Mouse (Mus musculus) cerebellum, adult (tissue): ENCODE data around the gene Exoc6b.
"Not testable (repeated sequence)": the region's sequence is repeated elsewhere in the genome, so short reads cannot be mapped to it uniquely, and the experiment has no call there.

ENCODE experiments used
- ATAC-seq: cut with Nextera tagmentation; 2 replicates; pipeline ENCODE4 v1.9.2; 2017; ENCODE audit warnings: mild to moderate bottlenecking, moderate library complexity, mixed read lengths; ENCODE audit not compliant: insufficient number of reproducible peaks, low FRiP score, low TSS enrichment

Exoc6b gene

GRCm38 (mm10) chr6:84651902-84652301 lies 417.4 kb downstream of the Exoc6b start:
- no peak for ATAC-seq

- no peak for ATAC-seq
These were observed 422.1 kb downstream of the Exoc6b start for GRCm38 (mm10) chr6:84647197-84647596.

- no peak for ATAC-seq
These were observed 422.6 kb downstream of the Exoc6b start for GRCm38 (mm10) chr6:84646696-84647095.

- no peak for ATAC-seq
These were observed 428.3 kb downstream of the Exoc6b start for GRCm38 (mm10) chr6:84641062-84641431.

- no peak for ATAC-seq
These were observed 428.8 kb downstream of the Exoc6b start for GRCm38 (mm10) chr6:84640324-84641061.

- no peak for ATAC-seq
These were observed 431.1 kb downstream of the Exoc6b start for GRCm38 (mm10) chr6:84638206-84638605.

- no peak for ATAC-seq
These were observed 437.7 kb downstream of the Exoc6b start for GRCm38 (mm10) chr6:84631588-84631987.

GRCm38 (mm10) chr6:84630276-84630675 lies 439.0 kb downstream of the Exoc6b start:
- no peak for ATAC-seq

- no peak for ATAC-seq
These were observed 440.5 kb downstream of the Exoc6b start for GRCm38 (mm10) chr6:84628831-84629230.

GRCm38 (mm10) chr6:84626398-84626797 lies 442.9 kb downstream of the Exoc6b start:
- no peak for ATAC-seq

GRCm38 (mm10) chr6:84619166-84619565 lies 450.1 kb downstream of the Exoc6b start:
- no peak for ATAC-seq

GRCm38 (mm10) chr6:84617051-84617450 lies 452.3 kb downstream of the Exoc6b start:
- no peak for ATAC-seq

GRCm38 (mm10) chr6:84616586-84616985 lies 452.7 kb downstream of the Exoc6b start:
- no peak for ATAC-seq

GRCm38 (mm10) chr6:84613561-84613960 lies 455.8 kb downstream of the Exoc6b start:
- no peak for ATAC-seq

GRCm38 (mm10) chr6:84601136-84601889 lies 468.0 kb downstream of the Exoc6b start:
- ATAC-seq: no peak

- ATAC-seq: not testable (repeated sequence)
These were observed 470.0 kb downstream of the Exoc6b start for GRCm38 (mm10) chr6:84599296-84599695.

- ATAC-seq: no peak
These were observed 470.6 kb downstream of the Exoc6b start for GRCm38 (mm10) chr6:84598725-84599124.

- ATAC-seq: no peak
These were observed 474.7 kb downstream of the Exoc6b start for GRCm38 (mm10) chr6:84594626-84595025.

- ATAC-seq: no peak
These were observed 475.6 kb downstream of the Exoc6b start, which contains the start of gene Cyp26b1 for GRCm38 (mm10) chr6:84593693-84594092. TSS of gene Cyp26b1 (minus strand) at chr6:84593908.

- ATAC-seq: no peak
These were observed 478.2 kb downstream of the Exoc6b start for GRCm38 (mm10) chr6:84590961-84591745.
